Mouse (Mus musculus): ENCODE results near the gene Pnpla6.
"Not testable (repeated sequence)": the region's sequence is repeated elsewhere in the genome, so short reads cannot be mapped to it uniquely, and the experiment has no call there.

Pnpla6 gene

GRCm38 (mm10) chr8:3576211-3576960 lies 61.2 kb downstream of the Pnpla6 start:
- DNase-seq (ENCODE audit: low spot score in 2 of 2): no peak

GRCm38 (mm10) chr8:3579390-3580364 lies 64.5 kb downstream of the Pnpla6 start:
- DNase-seq (ENCODE audit: low spot score in 2 of 2): no peak

- not testable (repeated sequence) for DNase-seq (ENCODE audit: low spot score in 2 of 2)
Measured at GRCm38 (mm10) chr8:3581961-3582360, 66.8 kb downstream of the Pnpla6 start.

- DNase-seq (ENCODE audit: low spot score in 2 of 2): no peak
Measured at GRCm38 (mm10) chr8:3586452-3586851, 71.3 kb downstream of the Pnpla6 start.

- no peak for DNase-seq (ENCODE audit: low spot score in 2 of 2)
Measured at GRCm38 (mm10) chr8:3586993-3587390, 71.8 kb downstream of the Pnpla6 start, which contains the start of gene Camsap3. Gene Camsap3 (plus strand): TSS chr8:3587293.

DNA sequence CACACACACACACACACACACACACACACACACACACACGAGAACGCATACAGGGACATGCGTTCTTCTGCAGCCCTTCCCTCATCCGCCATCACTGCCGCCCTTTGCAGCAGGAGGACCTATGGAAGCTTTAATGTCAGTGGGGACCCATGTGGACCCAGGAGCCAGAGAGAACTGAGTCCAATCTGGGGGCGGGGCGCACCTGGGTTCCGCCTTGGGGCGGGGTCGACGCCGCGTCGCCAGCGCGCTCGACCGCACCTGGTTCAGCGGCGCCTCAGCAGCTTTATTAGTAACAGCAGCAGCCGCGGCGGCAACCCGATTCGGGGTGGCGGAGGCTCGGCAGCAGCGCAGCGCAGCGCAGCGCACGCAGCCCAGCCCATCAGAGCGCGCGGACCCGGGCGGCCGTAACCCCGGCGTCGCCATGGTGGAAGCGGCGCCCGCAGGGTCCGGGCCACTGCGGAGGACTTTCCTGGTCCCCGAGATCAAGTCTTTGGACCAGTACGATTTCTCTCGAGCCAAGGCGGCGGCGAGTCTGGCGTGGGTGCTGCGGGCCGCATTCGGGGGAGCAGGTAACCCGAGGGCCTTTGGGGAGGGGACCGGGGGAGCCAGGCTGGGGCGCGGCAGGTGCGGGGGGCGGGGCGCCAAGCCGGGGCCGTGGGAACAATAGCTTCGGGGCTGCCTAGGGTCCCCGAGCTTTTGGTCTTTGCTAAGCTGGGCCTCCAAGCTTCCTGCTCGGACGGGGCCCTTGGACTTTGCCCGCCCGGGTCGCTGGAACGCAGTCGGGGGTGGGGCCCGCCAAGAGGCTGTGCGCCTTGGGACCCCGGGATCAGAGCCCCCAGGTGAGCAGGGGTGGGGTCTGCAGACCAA lies 72.4 kb downstream of the Pnpla6 start:
- DNase-seq (ENCODE audit: low spot score in 2 of 2): no peak

GRCm38 (mm10) chr8:3588258-3588633 lies 73.1 kb downstream of the Pnpla6 start:
- no peak for DNase-seq (ENCODE audit: low spot score in 2 of 2)

- no peak for DNase-seq (ENCODE audit: low spot score in 2 of 2)
Measured at GRCm38 (mm10) chr8:3593470-3593869, 78.3 kb downstream of the Pnpla6 start.
